Mouse (Mus musculus): Measurements from ENCODE around the gene Akr1b10. TPM values are rescaled to one million over a fixed set of nuclear protein-coding genes. Genes with fewer than 3 reads are reported as not detected.
"Not testable (repeated sequence)": the region's sequence is repeated elsewhere in the genome, so short reads cannot be mapped to it uniquely, and the experiment has no call there.

Akr1b10 gene
- total RNA-seq, 2 experiments from 2014 or later: 36.4 to 50.5 TPM

- DNase-seq: no peak
- intact Hi-C loops (cut with DNase I; ENCODE audit: low total_unique reads): no loop called here
Observed at GRCm38 (mm10) chr6:34367998-34368397, 16.0 kb upstream of the Akr1b10 start.

GRCm38 (mm10) chr6:34370081-34370480 lies 13.9 kb upstream of the Akr1b10 start:
- no peak for DNase-seq
- intact Hi-C loops (cut with DNase I; ENCODE audit: low total_unique reads): no loop called here

- DNase-seq: peak; percentile 60
- intact Hi-C loops (cut with DNase I; ENCODE audit: low total_unique reads): no loop called here
Observed at GRCm38 (mm10) chr6:34371700-34372351, 12.2 kb upstream of the Akr1b10 start.

GRCm38 (mm10) chr6:34373841-34374240 lies 10.2 kb upstream of the Akr1b10 start:
- intact Hi-C loops (cut with DNase I; ENCODE audit: low total_unique reads): no loop called here
- no peak for DNase-seq

GRCm38 (mm10) chr6:34375888-34376287 lies 8.1 kb upstream of the Akr1b10 start:
- intact Hi-C loops (cut with DNase I; ENCODE audit: low total_unique reads); DNase-seq: not testable (repeated sequence)

- no peak for DNase-seq
- intact Hi-C loops (cut with DNase I; ENCODE audit: low total_unique reads): no loop called here
Observed at GRCm38 (mm10) chr6:34383401-34383800, 617 bp upstream of the Akr1b10 start.

- peak; percentile 71 for DNase-seq
- intact Hi-C loops (cut with DNase I; ENCODE audit: low total_unique reads): no loop called here
Observed at GRCm38 (mm10) chr6:34384701-34385370, 818 bp downstream of the Akr1b10 start.

- intact Hi-C loops (cut with DNase I; ENCODE audit: low total_unique reads): no loop called here
- DNase-seq: no peak
Observed at GRCm38 (mm10) chr6:34388420-34389156, 4.6 kb downstream of the Akr1b10 start.

GRCm38 (mm10) chr6:34395897-34396296 lies 11.9 kb downstream of the Akr1b10 start:
- intact Hi-C loops (cut with DNase I; ENCODE audit: low total_unique reads): loop anchor here (10.0 kb wide), 1 partner anchor 49 kb away; no protein-coding TSS in a partner anchor
- no peak for DNase-seq

- intact Hi-C loops (cut with DNase I; ENCODE audit: low total_unique reads): loop anchor here (10.0 kb wide), 1 partner anchor 46 kb away; no protein-coding TSS in a partner anchor
- DNase-seq: no peak
Observed at GRCm38 (mm10) chr6:34398431-34398830, 14.4 kb downstream of the Akr1b10 start.

- intact Hi-C loops (cut with DNase I; ENCODE audit: low total_unique reads): loop anchor here (10.0 kb wide), 1 partner anchor 45 kb away; no protein-coding TSS in a partner anchor
- DNase-seq: no peak
Observed at GRCm38 (mm10) chr6:34399606-34400220, 15.7 kb downstream of the Akr1b10 start.

- no peak for DNase-seq
- intact Hi-C loops (cut with DNase I; ENCODE audit: low total_unique reads): no loop called here
Observed at GRCm38 (mm10) chr6:34400696-34401095, 16.7 kb downstream of the Akr1b10 start.

GRCm38 (mm10) chr6:34406746-34407145 lies 22.7 kb downstream of the Akr1b10 start:
- intact Hi-C loops (cut with DNase I; ENCODE audit: low total_unique reads): no loop called here
- DNase-seq: no peak

GRCm38 (mm10) chr6:34407403-34407802 lies 23.4 kb downstream of the Akr1b10 start:
- intact Hi-C loops (cut with DNase I; ENCODE audit: low total_unique reads): no loop called here
- no peak for DNase-seq

GRCm38 (mm10) chr6:34412023-34412422 lies 28.0 kb downstream of the Akr1b10 start, which contains the start of gene Akr1b7:
Gene Akr1b7, plus strand, starts transcription at chr6:34412334.
- intact Hi-C loops (cut with DNase I; ENCODE audit: low total_unique reads): no loop called here
- DNase-seq: no peak

- intact Hi-C loops (cut with DNase I; ENCODE audit: low total_unique reads): no loop called here
- no peak for DNase-seq
Observed at GRCm38 (mm10) chr6:34412688-34413087, 28.7 kb downstream of the Akr1b10 start.

GRCm38 (mm10) chr6:34413386-34413785 lies 29.4 kb downstream of the Akr1b10 start:
- DNase-seq; intact Hi-C loops (cut with DNase I; ENCODE audit: low total_unique reads): not testable (repeated sequence)

GRCm38 (mm10) chr6:34416521-34416920 lies 32.5 kb downstream of the Akr1b10 start:
- DNase-seq: no peak
- intact Hi-C loops (cut with DNase I; ENCODE audit: low total_unique reads): no loop called here

- DNase-seq: no peak
- intact Hi-C loops (cut with DNase I; ENCODE audit: low total_unique reads): no loop called here
Observed at GRCm38 (mm10) chr6:34419071-34419470, 35.1 kb downstream of the Akr1b10 start.

- intact Hi-C loops (cut with DNase I; ENCODE audit: low total_unique reads): no loop called here
- no peak for DNase-seq
Observed at GRCm38 (mm10) chr6:34439006-34439405, 55.0 kb downstream of the Akr1b10 start.

Measured in gastrocnemius, postnatal 14 days (tissue).